Mouse (Mus musculus) kidney, postnatal 14 days (tissue): Measurements from ENCODE around the gene Setd5.

Experiments
- DNase-seq: peaks from one replicate; pipeline ENCODE4 v3.0.0; 2022; ENCODE audit warnings: mixed read lengths

The Setd5 gene

DNA sequence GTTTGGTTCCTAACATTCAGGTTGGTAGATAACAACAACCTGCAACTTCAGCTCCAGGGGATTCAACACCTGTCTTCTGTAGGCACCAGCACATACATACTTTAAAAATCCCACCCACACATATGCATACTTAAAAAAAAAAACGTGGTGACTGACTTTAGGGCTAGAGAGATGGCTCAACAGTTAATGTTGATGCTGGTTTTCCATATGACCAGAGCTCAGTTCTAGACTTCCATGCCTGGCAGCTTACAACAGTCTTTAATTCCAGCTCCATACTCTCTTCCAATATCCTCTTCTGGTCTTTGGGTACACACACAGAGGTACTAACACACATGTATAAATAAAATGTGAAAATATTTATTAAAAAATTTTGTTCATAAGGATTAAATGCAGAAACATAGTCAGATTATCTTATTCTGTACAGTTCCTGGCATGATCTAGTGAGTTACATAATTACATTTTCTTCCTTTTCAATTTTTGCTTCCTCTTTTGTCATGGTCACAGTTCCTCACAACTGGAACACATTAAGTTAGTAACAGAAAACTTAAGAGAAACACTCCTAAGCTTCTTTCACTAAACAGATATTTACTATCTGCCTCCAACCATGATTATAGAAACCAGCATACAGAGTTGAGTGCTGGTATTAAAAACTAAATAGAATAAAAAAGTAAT is 16.1 kb upstream of the Setd5 start:
- DNase-seq, result no peak

DNA sequence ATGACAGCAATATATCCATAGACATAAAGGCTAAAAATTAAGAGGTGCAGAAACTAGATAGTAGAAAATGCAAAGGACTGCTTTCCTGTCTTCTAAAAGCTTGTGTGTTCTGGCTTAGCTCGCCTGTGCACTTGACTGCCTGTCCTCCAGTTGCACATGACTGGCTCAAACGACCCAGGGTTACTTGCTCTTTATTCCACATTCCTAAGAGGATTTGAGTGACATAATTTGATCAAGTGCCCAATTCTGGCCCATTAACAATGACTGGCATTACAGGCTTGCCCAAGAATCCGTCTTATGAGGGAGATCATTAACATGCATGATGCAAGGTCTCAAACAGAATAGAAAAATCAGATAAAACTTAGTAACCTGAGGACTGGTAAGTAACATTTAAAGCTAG is 14.9 kb upstream of the Setd5 start:
- peak; percentile 74 for DNase-seq

GRCm38 (mm10) chr6:113063363-113063762 is 13.8 kb upstream of the Setd5 start:
- DNase-seq, result no peak

DNA sequence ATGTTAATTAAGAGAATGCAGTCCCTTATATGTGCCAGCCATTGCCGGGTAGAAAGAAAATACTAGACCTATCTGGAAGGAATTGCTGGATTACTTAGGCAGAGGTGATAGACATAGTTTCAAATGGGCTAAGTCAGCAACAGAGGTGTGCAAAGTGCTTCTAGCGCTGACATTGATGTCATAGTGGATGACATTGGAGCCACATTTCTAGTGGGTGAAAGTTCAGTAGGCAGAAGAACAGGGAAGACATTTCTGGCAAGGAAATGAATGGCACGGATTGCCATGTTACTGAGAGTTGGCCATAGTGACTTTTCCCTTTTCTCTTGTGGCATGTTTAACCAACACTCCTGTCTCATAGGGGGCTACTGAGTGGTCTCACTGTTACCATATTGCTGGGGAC is 12.0 kb upstream of the Setd5 start:
- DNase-seq, result no peak

GRCm38 (mm10) chr6:113069154-113069553 is 8.0 kb upstream of the Setd5 start:
- DNase-seq, result no peak

GRCm38 (mm10) chr6:113075261-113075660 is 1.9 kb upstream of the Setd5 start:
- DNase-seq, result no peak

- peak; percentile 98 for DNase-seq
Observed at GRCm38 (mm10) chr6:113076012-113076685, 1.0 kb upstream of the Setd5 start.

GRCm38 (mm10) chr6:113077569-113078030 is 435 bp downstream of the Setd5 start:
- no peak for DNase-seq

DNA sequence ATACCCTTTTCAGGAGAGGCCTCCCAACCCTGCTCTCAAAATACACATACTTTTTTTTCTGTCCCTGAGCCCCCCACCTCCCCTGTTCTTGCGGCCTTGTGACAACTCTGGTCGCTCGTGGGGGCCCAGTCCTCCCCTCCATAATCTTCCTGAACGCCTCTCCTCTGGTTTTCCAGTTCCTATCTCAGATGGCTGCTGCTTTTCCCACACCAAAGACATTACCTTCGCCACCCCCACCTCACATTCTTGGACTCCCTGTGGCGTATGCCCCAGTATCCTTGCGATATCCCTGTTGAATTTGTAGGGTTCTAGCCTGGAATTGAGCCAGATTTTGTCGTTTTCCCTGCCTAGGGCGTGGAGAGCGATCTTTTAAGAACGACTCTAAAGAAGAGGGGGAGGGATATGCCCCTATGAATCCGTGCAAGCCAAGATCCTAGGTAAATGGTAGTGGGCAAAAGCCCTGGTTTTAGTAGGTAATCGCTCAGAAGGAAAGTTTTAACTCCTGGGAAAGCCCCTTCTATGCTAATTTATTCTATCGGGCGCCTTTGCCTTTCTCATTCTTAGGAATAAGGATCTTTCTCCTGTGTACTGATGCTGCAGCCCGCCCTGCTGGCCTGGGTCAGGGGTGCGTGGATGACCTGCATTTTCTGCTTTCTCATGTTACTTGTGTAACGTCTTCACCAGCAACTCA is 1.0 kb downstream of the Setd5 start:
- DNase-seq, result peak; percentile 36

GRCm38 (mm10) chr6:113079492-113079891 is 2.3 kb downstream of the Setd5 start:
- DNase-seq, result peak; percentile 32

GRCm38 (mm10) chr6:113082229-113082628 is 5.1 kb downstream of the Setd5 start:
- DNase-seq, result peak; percentile 21

DNA sequence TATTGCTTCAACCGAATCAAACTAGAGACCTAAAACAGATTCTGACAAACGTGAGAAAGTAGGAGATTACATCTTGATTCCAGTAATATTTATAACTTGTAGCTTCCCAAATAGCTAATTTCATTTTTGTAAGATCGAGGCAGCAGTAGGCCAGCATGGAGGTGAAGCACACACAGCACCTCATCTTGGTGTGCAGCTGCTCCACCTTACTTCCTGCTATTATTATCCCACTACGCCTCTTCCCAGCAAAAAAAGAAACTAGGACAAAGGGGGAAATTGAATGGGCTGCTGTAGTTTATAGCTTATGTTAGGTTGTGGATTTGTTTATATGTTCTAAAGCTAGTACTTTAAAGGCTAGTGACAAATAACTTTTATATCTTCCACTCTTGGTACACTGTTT is 7.4 kb downstream of the Setd5 start:
- DNase-seq, result no peak

DNA sequence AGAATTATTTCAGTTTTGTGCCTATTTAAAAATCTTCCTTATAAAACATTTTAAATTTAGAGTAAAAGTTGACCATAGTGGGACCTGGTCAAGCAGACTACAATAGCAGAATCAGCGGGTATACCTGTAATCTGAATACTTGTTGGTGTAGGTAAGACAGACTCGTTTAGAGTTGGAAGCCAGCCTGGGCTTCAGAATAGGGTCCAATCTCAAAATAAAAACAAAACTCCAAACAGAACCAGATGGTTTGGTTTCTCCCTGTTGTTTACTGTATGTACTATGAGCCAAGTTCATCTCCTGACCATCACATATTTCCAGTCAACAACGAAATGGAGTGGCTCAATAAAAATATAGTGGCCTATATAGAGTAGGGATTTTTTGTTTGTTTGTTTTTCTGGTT is 16.0 kb downstream of the Setd5 start:
- no peak for DNase-seq

- no peak for DNase-seq
Observed at GRCm38 (mm10) chr6:113095547-113095946, 18.4 kb downstream of the Setd5 start.

DNA sequence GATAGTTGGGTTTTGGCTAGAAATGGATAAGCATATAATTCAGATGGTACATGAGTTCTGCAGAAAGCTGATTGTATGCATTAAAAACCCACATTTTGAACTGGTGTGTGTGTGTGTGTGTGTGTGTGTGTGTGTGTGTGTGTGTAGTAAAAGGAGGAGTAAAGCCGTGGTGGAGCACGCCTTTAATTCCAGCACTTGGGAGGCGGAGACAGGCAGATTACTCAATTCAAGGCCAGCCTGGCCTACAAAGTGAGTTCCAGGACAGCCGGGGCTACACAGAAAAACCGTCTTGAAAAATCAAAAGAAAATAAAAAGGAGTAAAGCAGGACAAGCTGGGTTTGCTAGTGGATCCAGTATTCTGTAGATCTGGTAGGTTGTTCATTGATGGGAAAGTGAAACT is 20.5 kb downstream of the Setd5 start:
- no peak for DNase-seq

GRCm38 (mm10) chr6:113099640-113100289 is 22.6 kb downstream of the Setd5 start:
- DNase-seq, result peak; percentile 94

DNA sequence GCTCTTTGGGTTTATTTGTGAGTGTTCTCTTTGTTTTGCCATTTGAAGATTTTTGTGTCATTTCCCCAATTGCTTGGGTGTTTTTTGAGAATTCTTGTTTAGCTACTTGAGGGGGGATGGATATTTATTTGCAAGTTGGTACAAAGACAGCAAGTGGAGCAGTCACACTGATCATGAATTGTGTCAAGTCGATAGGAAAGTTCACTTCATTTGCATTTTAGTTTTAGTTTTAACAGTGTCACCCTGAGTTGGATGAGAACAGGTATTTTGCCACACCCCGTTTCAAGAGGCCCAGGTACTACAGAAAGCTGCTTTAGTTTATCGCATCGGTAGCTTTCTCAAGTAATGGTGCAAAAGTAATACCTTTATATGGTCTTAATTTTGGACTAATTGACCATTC is 25.4 kb downstream of the Setd5 start:
- no peak for DNase-seq

DNA sequence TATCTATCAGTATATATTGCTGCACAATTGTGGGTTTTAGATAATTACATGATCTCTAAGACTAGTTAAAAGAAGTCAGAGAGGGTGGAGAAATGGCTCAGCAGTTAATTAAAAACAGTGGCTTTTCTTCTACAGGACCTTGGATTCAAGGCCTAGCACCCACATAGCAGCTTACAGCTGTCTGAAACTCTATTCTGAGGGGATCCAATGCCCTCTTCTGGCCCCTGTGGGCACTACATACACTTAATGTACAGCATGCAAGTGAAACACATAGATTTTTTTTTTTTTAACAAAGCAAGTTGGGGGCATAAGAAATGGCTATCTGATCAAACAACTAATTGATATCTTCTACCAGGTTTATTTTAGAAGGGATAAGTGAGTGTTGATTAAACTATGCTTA is 26.6 kb downstream of the Setd5 start:
- peak; percentile 72 for DNase-seq

GRCm38 (mm10) chr6:113109378-113109777 is 32.2 kb downstream of the Setd5 start:
- no peak for DNase-seq

DNA sequence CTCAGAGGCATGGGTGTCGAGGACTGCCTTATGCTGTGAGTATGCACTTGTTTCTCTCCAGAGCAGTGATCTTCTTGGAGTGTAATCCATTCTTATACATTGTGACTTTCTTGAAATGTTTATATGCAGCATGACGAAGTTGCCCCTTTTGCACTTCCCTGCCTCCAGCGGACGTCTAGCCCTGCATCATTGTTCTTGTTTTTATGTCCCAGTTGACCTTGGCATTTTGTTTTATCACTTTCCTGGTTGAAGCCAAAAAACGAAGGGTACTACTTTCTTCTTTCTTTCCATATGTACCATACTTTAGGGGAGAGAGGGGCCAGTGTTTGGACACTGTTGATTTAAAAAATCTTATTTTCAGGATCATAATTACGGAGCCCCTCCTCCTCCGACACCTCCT is 32.8 kb downstream of the Setd5 start:
- no peak for DNase-seq

DNA sequence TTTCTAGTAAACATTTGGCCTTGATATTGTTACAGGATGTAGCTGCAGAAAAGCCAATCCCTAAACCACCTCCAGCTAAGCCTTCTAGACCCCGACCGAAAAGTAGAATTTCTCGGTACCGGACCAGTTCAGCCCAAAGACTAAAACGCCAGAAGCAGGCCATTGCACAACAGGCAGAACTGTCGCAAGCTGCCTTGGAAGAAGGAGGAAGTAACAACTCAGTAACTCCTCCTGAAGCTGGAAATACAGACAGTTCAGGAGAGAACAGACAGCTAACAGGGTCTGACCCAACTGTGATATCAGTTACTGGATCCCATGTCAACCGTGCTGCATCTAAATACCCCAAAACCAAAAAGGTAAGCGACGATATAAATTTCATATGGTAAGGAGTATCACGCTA is 43.6 kb downstream of the Setd5 start:
- DNase-seq, result no peak

- DNase-seq, result no peak
Observed at GRCm38 (mm10) chr6:113133360-113133759, 56.2 kb downstream of the Setd5 start.

DNA sequence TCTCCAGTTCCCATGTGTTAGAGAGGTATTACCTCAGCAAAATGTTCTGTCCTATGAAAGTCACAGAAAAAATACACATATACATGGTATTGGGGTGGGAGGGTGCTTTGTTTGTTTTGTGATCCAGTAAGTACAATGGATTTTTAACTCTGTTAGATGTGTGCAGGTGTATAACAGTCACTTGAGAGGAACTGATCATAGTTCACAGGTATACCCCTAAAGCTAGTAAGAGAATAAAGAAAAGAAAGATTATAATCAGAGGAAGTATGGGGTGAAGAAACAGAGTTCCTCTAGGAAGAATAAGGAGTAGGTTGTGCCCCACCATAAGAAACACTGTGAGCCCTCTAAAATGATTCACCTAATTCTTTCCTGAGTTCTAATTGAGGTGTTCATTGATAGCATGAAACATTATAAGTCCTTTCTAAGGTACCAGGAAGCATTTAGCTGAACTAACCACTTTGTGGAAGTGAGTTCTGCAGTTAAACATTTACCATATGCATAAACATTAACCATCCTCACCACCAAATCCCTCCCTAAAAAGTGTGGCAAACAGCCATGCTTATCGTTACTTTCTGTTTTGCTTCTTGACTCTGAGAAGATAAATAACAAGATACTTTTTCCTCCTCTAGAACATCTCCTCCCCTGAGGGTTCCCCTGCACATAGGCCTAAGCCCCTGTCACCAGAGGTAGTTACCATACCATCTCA is 64.4 kb downstream of the Setd5 start:
- DNase-seq, result peak; percentile 50
